Mouse (Mus musculus) hindbrain, embryonic 16.5 days (tissue): ENCODE results near the gene Btbd3. TPM values are rescaled to one million over a fixed set of nuclear protein-coding genes. Genes with fewer than 3 reads are reported as not detected.

Experiments used
- ATAC-seq: fragments of 200-750 bp; cut with Nextera tagmentation; 2 replicates; pipeline ENCODE4 v1.8.0; 2017; ENCODE audit warnings: moderate TSS enrichment, moderate library complexity
- H3K27ac ChIP-seq: fragments of 300-500 bp; sonication (generic); 2 replicates; pipeline ENCODE4 v1.5.1; 2014; ENCODE audit warnings: low read depth, mild to moderate bottlenecking, control low read depth, low read length, moderate library complexity
- H3K27me3 ChIP-seq: fragments of 300-500 bp; sonication (generic); replicated peaks from 2 replicates; pipeline ENCODE4 v1.6.1; 2014; ENCODE audit warnings: low read length; ENCODE audit not compliant: control insufficient read depth, insufficient read depth
- H3K36me3 ChIP-seq: fragments of 300-500 bp; sonication (generic); 2 replicates; pipeline ENCODE4 v1.6.1; 2014; ENCODE audit warnings: mild to moderate bottlenecking, low read length, moderate library complexity, mixed read lengths; ENCODE audit not compliant: control insufficient read depth, insufficient read depth
- H3K4me1 ChIP-seq: fragments of 300-500 bp; sonication (generic); 2 replicates; pipeline ENCODE4 v1.6.1; 2014; ENCODE audit warnings: low read depth, low read length; ENCODE audit not compliant: control insufficient read depth, insufficient read depth
- H3K4me2 ChIP-seq: fragments of 300-500 bp; sonication (generic); 2 replicates; pipeline ENCODE4 v1.6.1; 2014; ENCODE audit warnings: mild to moderate bottlenecking, low read length, control low read depth, moderate library complexity
- H3K4me3 ChIP-seq: fragments of 300-500 bp; sonication (generic); 2 replicates; pipeline ENCODE4 v1.5.1; 2014; ENCODE audit warnings: mild to moderate bottlenecking, low read length, control low read depth, moderate library complexity
- H3K9ac ChIP-seq: fragments of 300-500 bp; sonication (generic); 2 replicates; pipeline ENCODE4 v1.6.1; 2014; ENCODE audit warnings: low read depth, mild to moderate bottlenecking, control low read depth, low read length, moderate library complexity
- H3K9me3 ChIP-seq: fragments of 300-500 bp; sonication (generic); 2 replicates; pipeline ENCODE4 v1.6.1; 2014; ENCODE audit warnings: mild to moderate bottlenecking, low read length, moderate library complexity; ENCODE audit not compliant: control insufficient read depth
- WGBS: fragments of 180-500 bp; shearing (Covaris S2); extraction: QIAGEN DNeasy Blood & Tissue Kit; methylation state at CpG from one replicate; pipeline ENCODE4 v1.1.7; 2014; 5-methylcytosine and 5-hydroxymethylcytosine counted together
- polyA plus RNA-seq: library from polyadenylated mRNA; unstranded; fragments of >200 nt; fragmentation: Nextera tagmentation; extraction: Ambion mirVana; gene quantifications from 2 replicates; pipeline ENCODE4 v1.2.1, GENCODE M21; 2015

Gene Btbd3
- polyA plus RNA-seq, 1 experiment from 2014 or later, result 33.7 TPM

GRCm38 (mm10) chr2:138405753-138406528 is 149.6 kb downstream of the Btbd3 start:
- WGBS, result 5% methylated on average over 4 of the region's 4 CpGs
- H3K27ac ChIP-seq, result no peak overlapping the region
- no peaks in the 10 kb centered on the region for H3K9me3 ChIP-seq
- ATAC-seq, result peak; percentile 85
- H3K4me2 ChIP-seq, result no peak overlapping the region
- no peak overlapping the region for H3K4me3 ChIP-seq
- H3K9ac ChIP-seq, result no peak overlapping the region
- no peaks in the 10 kb centered on the region for H3K27me3 ChIP-seq
- H3K4me1 ChIP-seq, result no peaks in the 10 kb centered on the region
- H3K36me3 ChIP-seq, result no peaks in the 10 kb centered on the region

- no peak overlapping the region for H3K4me3 ChIP-seq
- no peaks in the 10 kb centered on the region for H3K27me3 ChIP-seq
- peak; percentile 71 for ATAC-seq
- no peak overlapping the region for H3K4me2 ChIP-seq
- H3K9ac ChIP-seq, result no peak overlapping the region
- no peaks in the 10 kb centered on the region for H3K9me3 ChIP-seq
- H3K36me3 ChIP-seq, result no peaks in the 10 kb centered on the region
- H3K4me1 ChIP-seq, result no peaks in the 10 kb centered on the region
- no peak overlapping the region for H3K27ac ChIP-seq
Observed at GRCm38 (mm10) chr2:138406703-138407102, 150.3 kb downstream of the Btbd3 start.

- no peak overlapping the region for H3K4me2 ChIP-seq
- WGBS, result 62% methylated on average over 5 of the region's 5 CpGs
- H3K4me3 ChIP-seq, result no peak overlapping the region
- H3K9me3 ChIP-seq, result no peaks in the 10 kb centered on the region
- H3K36me3 ChIP-seq, result no peaks in the 10 kb centered on the region
- H3K27ac ChIP-seq, result no peak overlapping the region
- no peak for ATAC-seq
- H3K27me3 ChIP-seq, result no peaks in the 10 kb centered on the region
- no peak overlapping the region for H3K9ac ChIP-seq
- no peaks in the 10 kb centered on the region for H3K4me1 ChIP-seq
Observed at GRCm38 (mm10) chr2:138412537-138412936, 156.2 kb downstream of the Btbd3 start.

- H3K4me1 ChIP-seq, result no peaks in the 10 kb centered on the region
- H3K4me2 ChIP-seq, result no peak overlapping the region
- H3K36me3 ChIP-seq, result no peaks in the 10 kb centered on the region
- H3K9me3 ChIP-seq, result no peaks in the 10 kb centered on the region
- no peak overlapping the region for H3K9ac ChIP-seq
- no peaks in the 10 kb centered on the region for H3K27me3 ChIP-seq
- no peak overlapping the region for H3K4me3 ChIP-seq
- ATAC-seq, result no peak
- no peak overlapping the region for H3K27ac ChIP-seq
- 81% methylated on average over 2 of the region's 2 CpGs for WGBS
Observed at GRCm38 (mm10) chr2:138422321-138422720, 166.0 kb downstream of the Btbd3 start.

- WGBS, result 34% methylated on average over 2 of the region's 2 CpGs
- Histone ChIP-seq H3K4me3 (no peak overlapping the region), H3K36me3 (no peaks in the 10 kb centered on the region), H3K27ac (no peak overlapping the region), H3K27me3 (no peaks in the 10 kb centered on the region), H3K4me1 (no peaks in the 10 kb centered on the region), H3K9me3 (no peaks in the 10 kb centered on the region), H3K9ac (no peak overlapping the region), H3K4me2 (no peak overlapping the region)
- ATAC-seq, result no peak
Observed at GRCm38 (mm10) chr2:138431991-138432390, 175.6 kb downstream of the Btbd3 start.

- no peak for ATAC-seq
- H3K27ac ChIP-seq, result no peak overlapping the region
- no peak overlapping the region for H3K4me2 ChIP-seq
- no peaks in the 10 kb centered on the region for H3K36me3 ChIP-seq
- no peak overlapping the region for H3K4me3 ChIP-seq
- H3K4me1 ChIP-seq, result no peaks in the 10 kb centered on the region
- WGBS, result 30% methylated on average over 3 of the region's 3 CpGs
- H3K9ac ChIP-seq, result no peak overlapping the region
- no peaks in the 10 kb centered on the region for H3K27me3 ChIP-seq
- no peaks in the 10 kb centered on the region for H3K9me3 ChIP-seq
Observed at GRCm38 (mm10) chr2:138446466-138446865, 190.1 kb downstream of the Btbd3 start.

GRCm38 (mm10) chr2:138446943-138447342 is 190.6 kb downstream of the Btbd3 start:
- 75% methylated on average over 7 of the region's 7 CpGs for WGBS

GRCm38 (mm10) chr2:138447681-138448080 is 191.3 kb downstream of the Btbd3 start:
- ATAC-seq, result no peak
- H3K9me3 ChIP-seq, result no peaks in the 10 kb centered on the region
- 90% methylated on average over 3 of the region's 3 CpGs for WGBS
- no peaks in the 10 kb centered on the region for H3K4me1 ChIP-seq
- H3K4me2 ChIP-seq, result no peak overlapping the region
- no peak overlapping the region for H3K9ac ChIP-seq
- H3K36me3 ChIP-seq, result no peaks in the 10 kb centered on the region
- H3K4me3 ChIP-seq, result no peak overlapping the region
- H3K27me3 ChIP-seq, result no peaks in the 10 kb centered on the region
- H3K27ac ChIP-seq, result no peak overlapping the region

More at GRCm38 (mm10) chr2:138446943-138447342, 190.6 kb downstream of the Btbd3 start:
- no peaks in the 10 kb centered on the region for H3K4me1 ChIP-seq
- H3K27ac ChIP-seq, result no peak overlapping the region
- H3K9ac ChIP-seq, result no peak overlapping the region
- no peak overlapping the region for H3K4me3 ChIP-seq
- H3K27me3 ChIP-seq, result no peaks in the 10 kb centered on the region
- H3K4me2 ChIP-seq, result no peak overlapping the region
- no peak for ATAC-seq
- no peaks in the 10 kb centered on the region for H3K36me3 ChIP-seq
- H3K9me3 ChIP-seq, result no peaks in the 10 kb centered on the region

- WGBS, result 70% methylated on average over 22 of the region's 22 CpGs
- Histone ChIP-seq H3K4me3 (no peak overlapping the region), H3K27me3 (no peaks in the 10 kb centered on the region), H3K36me3 (no peaks in the 10 kb centered on the region), H3K27ac (no peak overlapping the region), H3K4me2 (no peak overlapping the region), H3K9me3 (no peaks in the 10 kb centered on the region), H3K9ac (no peak overlapping the region), H3K4me1 (no peaks in the 10 kb centered on the region)
- no peak for ATAC-seq
Observed at GRCm38 (mm10) chr2:138468046-138468572, 211.7 kb downstream of the Btbd3 start.
